Mouse (Mus musculus) heart, postnatal 0 days (tissue): ENCODE measurements around the gene Ripor2. TPM values are rescaled to one million over a fixed set of nuclear protein-coding genes. Genes with fewer than 3 reads are reported as not detected.

Source experiments
- ATAC-seq: fragments of 200-750 bp; cut with Nextera tagmentation; 2 replicates; pipeline ENCODE4 v1.8.0; 2017; ENCODE audit warnings: low read depth, moderate number of reproducible peaks, moderate library complexity; ENCODE audit not compliant: insufficient read depth
- DNase-seq: peaks from one replicate; pipeline ENCODE4 v3.0.0-alpha.2; 2016; ENCODE audit warnings: low spot score
- H3K27ac ChIP-seq: fragments of 300-500 bp; sonication (generic); 2 replicates; pipeline ENCODE4 v1.5.1; 2014; ENCODE audit warnings: low read depth, mild to moderate bottlenecking
- H3K27me3 ChIP-seq: fragments of 300-500 bp; sonication (generic); 2 replicates; pipeline ENCODE4 v1.6.1; 2014; ENCODE audit warnings: low read length, mixed read lengths; ENCODE audit not compliant: control insufficient read depth, insufficient read depth
- H3K36me3 ChIP-seq: fragments of 300-500 bp; sonication (generic); replicated peaks from 2 replicates; pipeline ENCODE4 v1.6.1; 2014; ENCODE audit warnings: low read length, mixed read lengths; ENCODE audit not compliant: control insufficient read depth, insufficient read depth
- H3K4me1 ChIP-seq: fragments of 300-500 bp; sonication (generic); 2 replicates; pipeline ENCODE4 v1.6.1; 2014; ENCODE audit warnings: antibody characterized with exemption; ENCODE audit not compliant: control insufficient read depth, insufficient read depth
- H3K4me2 ChIP-seq: fragments of 300-500 bp; sonication (generic); 2 replicates; pipeline ENCODE4 v1.6.1; 2014; ENCODE audit warnings: low read depth, mild to moderate bottlenecking, low read length, moderate library complexity
- H3K4me3 ChIP-seq: fragments of 300-500 bp; sonication (generic); 2 replicates; pipeline ENCODE4 v1.5.1; 2014; ENCODE audit warnings: low read depth, low read length
- H3K9ac ChIP-seq: fragments of 300-500 bp; sonication (generic); replicated peaks from 2 replicates; pipeline ENCODE4 v1.6.1; 2014; ENCODE audit warnings: low read depth, low read length, mixed read lengths
- H3K9me3 ChIP-seq: fragments of 300-500 bp; sonication (generic); replicated peaks from 2 replicates; pipeline ENCODE4 v1.6.1; 2016; ENCODE audit warnings: low read length; ENCODE audit not compliant: control insufficient read depth
- CTCF ChIP-seq: IDR thresholded peaks from 2 replicates; pipeline ENCODE4 v1.5.1; 2016; ENCODE audit warnings: antibody characterized with exemption, control low read depth, low read depth
- EP300 ChIP-seq: IDR thresholded peaks from 2 replicates; pipeline ENCODE4 v1.6.1; 2016; ENCODE audit warnings: antibody characterized with exemption, low read depth
- WGBS: fragments of 180-500 bp; shearing (Covaris S2); extraction: QIAGEN DNeasy Blood & Tissue Kit; methylation state at CpG from one replicate; pipeline ENCODE4 v1.1.7; 2014; 5-methylcytosine and 5-hydroxymethylcytosine counted together
- polyA plus RNA-seq: library from polyadenylated mRNA; unstranded; fragments of >200 nt; fragmentation: Nextera tagmentation; extraction: Ambion mirVana; gene quantifications from 2 replicates; pipeline ENCODE4 v1.2.1, GENCODE M21; 2015
- total RNA-seq: library from RNA; depleted of rRNA; stranded (reverse); fragments of >200 nt; gene quantifications from 2 replicates; pipeline ENCODE4 v1.2.3, GENCODE M21; 2014; ENCODE audit warnings: low replicate concordance

The Ripor2 gene
- total and polyA plus RNA-seq, 2 experiments from 2014 or later = 17.5 to 31.7 TPM

GRCm38 (mm10) chr13:24564706-24565105 lies 17.3 kb upstream of the Ripor2 start:
- Histone ChIP-seq H3K4me2 (no peak overlapping the region), H3K27ac (peak overlapping the region; percentile 94), H3K9ac (no peak overlapping the region; the same call in 1 of the 2 replicates), H3K4me1 (peaks cover 24% of the 10 kb centered on the region), H3K27me3 (no peaks in the 10 kb centered on the region), H3K36me3 (no peaks in the 10 kb centered on the region), H3K9me3 (no peaks in the 10 kb centered on the region), H3K4me3 (no peak overlapping the region)
- 38% methylated on average over 8 of the region's 8 CpGs for WGBS
- no peak for ATAC-seq
- TF ChIP-seq EP300 (no peak), CTCF (no peak)
- no peak for DNase-seq

GRCm38 (mm10) chr13:24565230-24565949 lies 16.6 kb upstream of the Ripor2 start:
- ATAC-seq (peak; percentile 78), DNase-seq (peak; percentile 73)
- 6% methylated on average over 8 of the region's 8 CpGs for WGBS
- peaks cover 30% of the 10 kb centered on the region for H3K4me1 ChIP-seq
- no peaks in the 10 kb centered on the region for H3K27me3 ChIP-seq
- peak overlapping the region; percentile 30; the same call in 1 of the 2 replicates for H3K4me2 ChIP-seq
- TF ChIP-seq CTCF = no peak
- TF ChIP-seq EP300 = no peak
- H3K27ac ChIP-seq = peak overlapping the region; percentile 94
- H3K4me3 ChIP-seq = no peak overlapping the region
- H3K9me3 ChIP-seq = no peaks in the 10 kb centered on the region
- H3K9ac ChIP-seq = no peak overlapping the region
- no peaks in the 10 kb centered on the region for H3K36me3 ChIP-seq

GRCm38 (mm10) chr13:24565950-24566320 lies 16.1 kb upstream of the Ripor2 start:
- TF ChIP-seq CTCF (no peak), EP300 (peak; percentile 90)
- WGBS = 6% methylated on average over 3 of the region's 3 CpGs
- H3K36me3 ChIP-seq = no peaks in the 10 kb centered on the region
- H3K9ac ChIP-seq = no peak overlapping the region
- H3K9me3 ChIP-seq = no peaks in the 10 kb centered on the region
- no peaks in the 10 kb centered on the region for H3K27me3 ChIP-seq
- DNase-seq (peak; percentile 97), ATAC-seq (peak; percentile 93)
- peaks cover 30% of the 10 kb centered on the region for H3K4me1 ChIP-seq
- H3K4me3 ChIP-seq = no peak overlapping the region
- H3K27ac ChIP-seq = peak overlapping the region; percentile 94
- H3K4me2 ChIP-seq = peak overlapping the region; percentile 30; the same call in 1 of the 2 replicates

- WGBS = 81% methylated on average over 11 of the region's 11 CpGs
- Histone ChIP-seq H3K27ac (no peak overlapping the region; the same call in 1 of the 2 replicates), H3K9ac (no peak overlapping the region), H3K4me1 (peaks cover 32% of the 10 kb centered on the region), H3K4me3 (no peak overlapping the region), H3K4me2 (no peak overlapping the region), H3K27me3 (no peaks in the 10 kb centered on the region), H3K36me3 (no peaks in the 10 kb centered on the region), H3K9me3 (no peaks in the 10 kb centered on the region)
- no peak for DNase-seq
- ATAC-seq = no peak
- TF ChIP-seq EP300 = no peak
- TF ChIP-seq CTCF = no peak
These were observed 14.7 kb upstream of the Ripor2 start for GRCm38 (mm10) chr13:24567176-24567811.

- Histone ChIP-seq H3K9ac (no peak overlapping the region), H3K4me3 (no peak overlapping the region), H3K36me3 (no peaks in the 10 kb centered on the region), H3K4me1 (peaks cover 31% of the 10 kb centered on the region), H3K4me2 (no peak overlapping the region), H3K27ac (no peak overlapping the region), H3K9me3 (no peaks in the 10 kb centered on the region), H3K27me3 (no peaks in the 10 kb centered on the region)
- no peak for ATAC-seq
- TF ChIP-seq CTCF (no peak), EP300 (no peak)
- 89% methylated on average over 4 of the region's 4 CpGs for WGBS
- DNase-seq = no peak
These were observed 12.9 kb upstream of the Ripor2 start for GRCm38 (mm10) chr13:24569066-24569465.

GRCm38 (mm10) chr13:24570716-24571115 lies 11.3 kb upstream of the Ripor2 start:
- no peak overlapping the region for H3K9ac ChIP-seq
- H3K36me3 ChIP-seq = no peaks in the 10 kb centered on the region
- H3K27ac ChIP-seq = no peak overlapping the region
- H3K9me3 ChIP-seq = no peaks in the 10 kb centered on the region
- H3K4me2 ChIP-seq = no peak overlapping the region
- ATAC-seq (no peak), DNase-seq (no peak)
- 47% methylated on average over 2 of the region's 2 CpGs for WGBS
- peaks cover 37% of the 10 kb centered on the region for H3K4me1 ChIP-seq
- no peaks in the 10 kb centered on the region for H3K27me3 ChIP-seq
- no peak overlapping the region for H3K4me3 ChIP-seq
- no peak for TF ChIP-seq CTCF
- TF ChIP-seq EP300 = no peak
